Mouse (Mus musculus): ENCODE measurements around the gene Kcnj6.

Gene Kcnj6

GRCm38 (mm10) chr16:94720476-94721153 lies 276.9 kb downstream of the Kcnj6 start:
- in situ Hi-C loops (cut with MboI), result no loop called here

DNA sequence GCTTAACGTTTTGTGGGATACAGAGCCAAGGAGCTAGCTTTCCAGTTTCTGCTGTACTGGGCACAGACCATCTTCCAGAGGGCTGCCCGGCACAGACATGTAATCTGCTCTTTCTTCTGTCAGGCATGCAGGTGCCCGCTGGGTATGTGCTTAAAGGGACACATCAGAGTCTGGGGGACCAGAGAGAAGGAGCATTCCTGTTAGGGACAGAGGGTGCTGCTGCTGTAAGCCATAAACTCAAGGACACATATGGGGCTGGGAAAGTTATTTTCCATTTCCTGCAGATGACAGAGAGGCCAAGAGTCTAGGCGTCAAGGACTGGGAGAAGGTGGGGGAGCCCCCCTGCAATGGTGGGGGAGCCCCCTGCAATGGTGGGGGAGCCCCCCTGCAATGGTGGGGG lies 278.0 kb downstream of the Kcnj6 start:
- in situ Hi-C loops (cut with MboI), result no loop called here

- in situ Hi-C loops (cut with MboI), result no loop called here
These were observed 278.6 kb downstream of the Kcnj6 start for GRCm38 (mm10) chr16:94718919-94719318.

DNA sequence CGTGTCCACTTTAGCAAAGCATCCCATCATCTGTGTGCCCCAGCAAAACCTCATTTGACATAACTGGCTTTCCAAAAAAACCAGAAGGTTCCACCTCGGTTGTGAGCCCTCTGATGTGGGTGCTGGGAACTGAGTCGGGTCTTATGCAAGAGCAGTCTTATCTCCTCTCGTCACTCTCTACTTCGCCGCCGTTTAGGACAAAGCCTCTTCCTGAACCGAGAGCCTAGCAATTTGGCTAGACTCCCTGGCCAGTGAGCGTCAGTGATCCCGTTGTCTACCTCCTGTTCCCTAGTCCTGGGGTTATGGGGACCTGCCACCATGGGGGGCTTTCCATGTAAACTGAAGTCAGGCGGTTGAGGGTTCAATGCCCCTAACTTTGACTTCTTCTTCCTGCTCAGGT lies 280.4 kb downstream of the Kcnj6 start:
- in situ Hi-C loops (cut with MboI), result no loop called here

DNA sequence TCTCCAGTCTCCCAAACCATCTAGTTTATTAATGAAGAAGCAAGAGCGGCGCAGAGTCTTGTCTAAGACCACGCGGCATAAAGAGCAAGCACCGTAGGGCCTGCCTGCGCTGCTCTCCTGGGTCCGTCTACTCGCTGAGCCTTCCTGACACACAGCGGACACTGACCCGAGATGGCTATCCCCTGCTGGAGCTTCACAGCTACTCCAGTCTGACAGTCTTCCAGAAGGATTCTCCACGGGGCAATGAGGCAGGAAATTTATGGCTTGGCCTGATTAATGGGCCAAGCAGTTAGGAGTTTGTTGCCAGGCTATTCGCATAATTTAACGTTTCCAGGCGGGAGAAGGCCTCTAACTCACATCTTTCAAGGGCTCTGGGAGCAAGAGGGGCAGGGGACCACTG lies 283.0 kb downstream of the Kcnj6 start:
- in situ Hi-C loops (cut with MboI), result no loop called here

DNA sequence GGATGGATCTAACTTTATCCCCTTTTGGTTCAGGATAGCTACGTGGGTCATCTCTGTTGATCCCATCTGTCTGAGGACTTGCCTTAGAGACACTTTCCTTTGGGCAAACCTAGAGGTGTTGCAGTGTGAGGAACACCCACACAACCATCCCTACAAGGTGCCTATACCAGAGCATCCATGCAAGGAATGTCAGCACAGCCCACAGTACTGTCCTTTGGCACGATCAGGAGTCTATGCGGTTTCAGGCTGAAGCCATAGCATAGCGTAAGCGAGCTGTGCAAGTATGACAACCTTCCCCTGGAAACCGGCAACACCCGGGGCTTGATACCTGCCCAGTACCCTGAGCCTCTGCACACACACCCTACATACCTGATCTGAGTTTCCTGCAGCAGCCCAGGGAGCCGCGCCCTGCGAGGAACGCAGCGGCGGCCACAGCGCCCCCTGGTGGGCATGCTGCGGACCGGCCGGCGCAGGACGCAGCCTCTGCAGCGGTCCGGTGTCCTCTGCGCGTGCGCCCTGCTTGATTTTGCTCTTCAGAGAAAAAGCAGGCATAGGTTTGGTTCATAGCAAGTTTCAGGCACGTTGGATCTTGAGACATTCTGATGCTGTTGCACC lies 283.9 kb downstream of the Kcnj6 start:
- in situ Hi-C loops (cut with MboI), result no loop called here

DNA sequence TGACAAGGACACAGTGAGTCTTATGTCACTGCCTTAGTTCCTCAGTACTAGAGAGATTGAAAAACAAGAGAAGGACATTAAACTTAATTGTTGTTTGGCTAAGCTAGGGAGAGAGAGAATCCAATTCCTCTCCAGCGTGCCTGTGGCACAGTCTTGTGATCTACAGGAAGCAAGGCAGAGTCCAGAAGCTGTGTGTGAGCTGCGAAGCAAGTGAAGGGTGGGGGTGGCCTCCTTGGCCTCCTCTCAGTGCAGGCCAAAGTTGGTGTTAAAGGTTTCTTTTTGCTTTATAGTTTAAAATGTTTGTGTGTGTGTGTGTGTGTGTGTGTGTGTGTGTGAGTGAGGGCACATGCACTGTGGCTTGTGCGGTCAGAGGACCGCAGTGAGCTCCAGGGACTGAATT lies 295.5 kb downstream of the Kcnj6 start:
- in situ Hi-C loops (cut with MboI), result no loop called here

GRCm38 (mm10) chr16:94701141-94701540 lies 296.4 kb downstream of the Kcnj6 start:
- in situ Hi-C loops (cut with MboI), result no loop called here

Measured in mature B cell (primary cell).